Mouse (Mus musculus) hindbrain, embryonic 14.5 days (tissue): ENCODE data around the gene Kctd21. TPM values are rescaled to one million over a fixed set of nuclear protein-coding genes. Genes with fewer than 3 reads are reported as not detected.
A peak's percentile ranks its signal among the peaks of the same experiment; 100 is the strongest.

Experiments
- ATAC-seq: fragments of 200-750 bp; cut with Nextera tagmentation; 2 replicates; pipeline ENCODE4 v1.8.0; 2017; ENCODE audit warnings: moderate number of reproducible peaks, mild to moderate bottlenecking, moderate TSS enrichment, moderate library complexity; ENCODE audit not compliant: low FRiP score
- DNase-seq: peaks from one replicate; pipeline ENCODE4 v3.0.0-alpha.2; 2015; ENCODE audit warnings: low spot score
- H3K27ac ChIP-seq: fragments of 300-500 bp; sonication (generic); 2 replicates; pipeline ENCODE4 v1.5.1; 2014; ENCODE audit warnings: mild to moderate bottlenecking, moderate library complexity
- H3K27me3 ChIP-seq: fragments of 300-500 bp; sonication (generic); 2 replicates; pipeline ENCODE4 v1.6.1; 2014; ENCODE audit warnings: mild to moderate bottlenecking, low read length, mixed read lengths; ENCODE audit not compliant: control insufficient read depth, insufficient read depth
- H3K36me3 ChIP-seq: fragments of 300-500 bp; sonication (generic); replicated peaks from 2 replicates; pipeline ENCODE4 v1.6.1; 2014; ENCODE audit not compliant: control insufficient read depth, insufficient read depth
- H3K4me1 ChIP-seq: fragments of 300-500 bp; sonication (generic); replicated peaks from 2 replicates; pipeline ENCODE4 v1.6.1; 2014; ENCODE audit warnings: antibody characterized with exemption, low read length, mixed read lengths; ENCODE audit not compliant: control insufficient read depth, insufficient read depth
- H3K4me2 ChIP-seq: fragments of 300-500 bp; sonication (generic); replicated peaks from 2 replicates; pipeline ENCODE4 v1.6.1; 2014; ENCODE audit warnings: mild to moderate bottlenecking, moderate library complexity
- H3K4me3 ChIP-seq: fragments of 300-500 bp; sonication (generic); replicated peaks from 2 replicates; pipeline ENCODE4 v1.5.1; 2014; ENCODE audit warnings: mild to moderate bottlenecking, low read length
- H3K9ac ChIP-seq: fragments of 300-500 bp; sonication (generic); 2 replicates; pipeline ENCODE4 v1.6.1; 2014
- H3K9me3 ChIP-seq: fragments of 300-500 bp; sonication (generic); 2 replicates; pipeline ENCODE4 v1.6.1; 2016; ENCODE audit warnings: low read length; ENCODE audit not compliant: control insufficient read depth
- WGBS: fragments of 180-500 bp; shearing (Covaris S2); extraction: QIAGEN DNeasy Blood & Tissue Kit; methylation state at CpG from one replicate; pipeline ENCODE4 v1.1.7; 2014; 5-methylcytosine and 5-hydroxymethylcytosine counted together
- polyA plus RNA-seq: library from polyadenylated mRNA; unstranded; fragments of >200 nt; fragmentation: Nextera tagmentation; extraction: Ambion mirVana; gene quantifications from 2 replicates; pipeline ENCODE4 v1.2.1, GENCODE M21; 2014

The Kctd21 gene
- polyA plus RNA-seq, 1 experiment from 2014 or later, result 7.1 TPM

GRCm38 (mm10) chr7:97344655-97345054, 12.5 kb downstream of the Kctd21 start:
- H3K9me3 ChIP-seq, result no peaks in the 10 kb centered on the region
- WGBS, result 94% methylated on average over 2 of the region's 2 CpGs
- 0 out of 2 replicates have a peak, but pooled peaks cover 4% of the 10 kb centered on the region for H3K4me1 ChIP-seq
- no peak overlapping the region for H3K4me2 ChIP-seq
- no peak overlapping the region for H3K9ac ChIP-seq
- peak overlapping the region; percentile 44 for H3K27ac ChIP-seq
- ATAC-seq, result no peak
- H3K27me3 ChIP-seq, result no peaks in the 10 kb centered on the region
- H3K4me3 ChIP-seq, result no peak overlapping the region
- no peak for DNase-seq
- H3K36me3 ChIP-seq, result 0 out of 2 replicates have a peak, but pooled peaks cover 5% of the 10 kb centered on the region

- ATAC-seq (peak; percentile 46; the same call in 1 of the 2 replicates), DNase-seq (peak; percentile 56)
- 50% methylated on average over 10 of the region's 10 CpGs for WGBS
- 0 out of 2 replicates have a peak, but pooled peaks cover 4% of the 10 kb centered on the region for H3K4me1 ChIP-seq
- no peak overlapping the region for H3K9ac ChIP-seq
- H3K36me3 ChIP-seq, result 0 out of 2 replicates have a peak, but pooled peaks cover 5% of the 10 kb centered on the region
- peak overlapping the region; percentile 44 for H3K27ac ChIP-seq
- H3K27me3 ChIP-seq, result no peaks in the 10 kb centered on the region
- no peaks in the 10 kb centered on the region for H3K9me3 ChIP-seq
- H3K4me2 ChIP-seq, result no peak overlapping the region
- no peak overlapping the region for H3K4me3 ChIP-seq
These were observed 13.2 kb downstream of the Kctd21 start for GRCm38 (mm10) chr7:97345229-97345871.

GRCm38 (mm10) chr7:97346111-97346821, 14.1 kb downstream of the Kctd21 start:
- Histone ChIP-seq H3K4me1 (0 out of 2 replicates have a peak, but pooled peaks cover 4% of the 10 kb centered on the region), H3K9me3 (no peaks in the 10 kb centered on the region), H3K9ac (no peak overlapping the region), H3K27me3 (no peaks in the 10 kb centered on the region), H3K27ac (no peak overlapping the region), H3K4me3 (no peak overlapping the region), H3K36me3 (0 out of 2 replicates have a peak, but pooled peaks cover 5% of the 10 kb centered on the region), H3K4me2 (no peak overlapping the region)
- no peak for ATAC-seq
- no peak for DNase-seq
- WGBS, result 70% methylated on average over 9 of the region's 9 CpGs

GRCm38 (mm10) chr7:97346822-97347166, 14.7 kb downstream of the Kctd21 start:
- 0 out of 2 replicates have a peak, but pooled peaks cover 5% of the 10 kb centered on the region for H3K36me3 ChIP-seq
- H3K27me3 ChIP-seq, result no peaks in the 10 kb centered on the region
- H3K27ac ChIP-seq, result no peak overlapping the region
- no peak for DNase-seq
- 84% methylated on average over 4 of the region's 4 CpGs for WGBS
- H3K9me3 ChIP-seq, result no peaks in the 10 kb centered on the region
- ATAC-seq, result no peak
- no peak overlapping the region for H3K9ac ChIP-seq
- H3K4me1 ChIP-seq, result 0 out of 2 replicates have a peak, but pooled peaks cover 4% of the 10 kb centered on the region
- H3K4me2 ChIP-seq, result no peak overlapping the region
- H3K4me3 ChIP-seq, result no peak overlapping the region

GRCm38 (mm10) chr7:97347464-97347863, 15.3 kb downstream of the Kctd21 start:
- no peak for DNase-seq
- WGBS, result 96% methylated on average over 15 of the region's 15 CpGs
- no peaks in the 10 kb centered on the region for H3K9me3 ChIP-seq
- no peak overlapping the region for H3K9ac ChIP-seq
- H3K27me3 ChIP-seq, result no peaks in the 10 kb centered on the region
- ATAC-seq, result no peak
- H3K36me3 ChIP-seq, result 0 out of 2 replicates have a peak, but pooled peaks cover 5% of the 10 kb centered on the region
- no peak overlapping the region for H3K27ac ChIP-seq
- no peak overlapping the region for H3K4me2 ChIP-seq
- H3K4me3 ChIP-seq, result no peak overlapping the region
- H3K4me1 ChIP-seq, result 0 out of 2 replicates have a peak, but pooled peaks cover 4% of the 10 kb centered on the region

- Histone ChIP-seq H3K9me3 (no peaks in the 10 kb centered on the region), H3K27ac (no peak overlapping the region), H3K4me3 (no peak overlapping the region), H3K9ac (no peak overlapping the region), H3K27me3 (no peaks in the 10 kb centered on the region), H3K4me2 (no peak overlapping the region), H3K36me3 (0 out of 2 replicates have a peak, but pooled peaks cover 5% of the 10 kb centered on the region), H3K4me1 (0 out of 2 replicates have a peak, but pooled peaks cover 4% of the 10 kb centered on the region)
- 81% methylated on average over 3 of the region's 3 CpGs for WGBS
- DNase-seq (no peak), ATAC-seq (no peak)
These were observed 16.2 kb downstream of the Kctd21 start for GRCm38 (mm10) chr7:97348318-97348717.

- DNase-seq (no peak), ATAC-seq (no peak)
- Histone ChIP-seq H3K9me3 (no peaks in the 10 kb centered on the region), H3K27ac (no peak overlapping the region), H3K4me1 (0 out of 2 replicates have a peak, but pooled peaks cover 4% of the 10 kb centered on the region), H3K9ac (no peak overlapping the region), H3K27me3 (no peaks in the 10 kb centered on the region), H3K36me3 (0 out of 2 replicates have a peak, but pooled peaks cover 5% of the 10 kb centered on the region), H3K4me2 (no peak overlapping the region), H3K4me3 (no peak overlapping the region)
- 80% methylated on average over 5 of the region's 5 CpGs for WGBS
These were observed 16.7 kb downstream of the Kctd21 start for GRCm38 (mm10) chr7:97348836-97349235.

- 0 out of 2 replicates have a peak, but pooled peaks cover 4% of the 10 kb centered on the region for H3K4me1 ChIP-seq
- WGBS, result 88% methylated on average over 6 of the region's 6 CpGs
- no peak overlapping the region for H3K9ac ChIP-seq
- no peak overlapping the region for H3K4me2 ChIP-seq
- H3K27ac ChIP-seq, result no peak overlapping the region
- no peaks in the 10 kb centered on the region for H3K9me3 ChIP-seq
- no peak for ATAC-seq
- no peaks in the 10 kb centered on the region for H3K27me3 ChIP-seq
- 0 out of 2 replicates have a peak, but pooled peaks cover 5% of the 10 kb centered on the region for H3K36me3 ChIP-seq
- no peak overlapping the region for H3K4me3 ChIP-seq
- no peak for DNase-seq
These were observed 17.3 kb downstream of the Kctd21 start for GRCm38 (mm10) chr7:97349438-97349837.

- Histone ChIP-seq H3K9me3 (no peaks in the 10 kb centered on the region), H3K27me3 (no peaks in the 10 kb centered on the region), H3K9ac (no peak overlapping the region), H3K36me3 (0 out of 2 replicates have a peak, but pooled peaks cover 5% of the 10 kb centered on the region), H3K27ac (no peak overlapping the region), H3K4me1 (no peaks in the 10 kb centered on the region), H3K4me3 (no peak overlapping the region), H3K4me2 (no peak overlapping the region)
- WGBS, result 76% methylated on average over 5 of the region's 5 CpGs
- ATAC-seq (no peak), DNase-seq (no peak)
These were observed 18.8 kb downstream of the Kctd21 start for GRCm38 (mm10) chr7:97350891-97351290.
